Mouse (Mus musculus) heart, adult 2 months (tissue): ENCODE measurements at regions not wholly inside any gene's neighbourhood (a gene's known extent, or its start where the extent isn't known, plus 50 kb on each side); places are given as distances from the start of the nearest gene placed in this dataset.

Experiments
- CTCF ChIP-seq: fragments of 200-600 bp; IDR thresholded peaks from 2 replicates; pipeline ENCODE4 v1.8.1; 2022; ENCODE audit warnings: antibody characterized with exemption, mild to moderate bottlenecking, moderate library complexity
- POLR2A ChIP-seq: fragments of 200-500 bp; IDR thresholded peaks from 2 replicates; pipeline ENCODE4 v1.6.1; 2011; ENCODE audit warnings: mild to moderate bottlenecking, low read depth, low read length, control low read depth; ENCODE audit not compliant: insufficient read depth

DNA sequence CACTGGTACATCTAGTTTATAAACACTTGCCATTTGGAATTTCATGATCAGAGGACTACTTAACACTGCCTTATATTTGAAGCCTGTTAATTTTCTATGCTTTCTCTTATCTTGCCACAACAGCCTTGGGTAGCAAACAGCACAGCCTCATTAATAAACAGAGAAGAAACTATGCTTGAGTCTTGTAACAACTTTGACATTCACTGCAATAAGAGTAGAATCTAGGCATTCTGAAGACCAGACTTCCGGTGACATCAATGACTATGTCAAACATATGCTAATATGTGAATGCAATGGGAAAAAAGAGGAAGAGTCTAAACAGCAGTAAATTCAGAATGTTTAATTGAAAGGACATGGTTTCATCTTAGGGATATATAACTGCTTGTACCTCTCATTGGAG lies 768.0 kb downstream of the Defb40 start:
- TF ChIP-seq POLR2A (no peak), CTCF (no peak)
